Mouse (Mus musculus) MEL (cell line): ENCODE data around the gene Ccdc155.

Experiments
- CTCF ChIP-seq, 3 experiments: IDR thresholded peaks in 2 of 3; conservative IDR thresholded peaks in 1 of 3; 2 replicates each; pipeline ENCODE4 v1.5.1; 2011 to 2012; ENCODE audit warnings: low read length in 3 of 3, low read depth in 2 of 3, mild to moderate bottlenecking in 2 of 3, improper control_type of control experiment in 1 of 3, inconsistent platforms in 1 of 3, mixed read lengths in 1 of 3, moderate library complexity in 1 of 3; ENCODE audit not compliant: control insufficient read depth in 1 of 3, insufficient read depth in 1 of 3, poor library complexity in 1 of 3, severe bottlenecking in 1 of 3
- EP300 ChIP-seq, 2 experiments: IDR thresholded peaks; 2 replicates each; pipeline ENCODE4 v1.6.1; 2011; ENCODE audit warnings: improper control_type of control experiment in 2 of 2, low read length in 2 of 2, low read depth in 1 of 2, mild to moderate bottlenecking in 1 of 2
- KAT2A ChIP-seq: conservative IDR thresholded peaks from 2 replicates; pipeline ENCODE4 v1.6.1; 2012; ENCODE audit warnings: low read depth, low read length, improper control_type of control experiment, inconsistent platforms
- MAFK ChIP-seq: IDR thresholded peaks from 2 replicates; pipeline ENCODE4 v1.6.1; 2011; ENCODE audit warnings: low read depth, mild to moderate bottlenecking, low read length, improper control_type of control experiment, borderline replicate concordance
- MAX ChIP-seq: IDR thresholded peaks from 2 replicates; pipeline ENCODE4 v1.6.1; 2011; ENCODE audit warnings: low read length, improper control_type of control experiment
- MEF2A ChIP-seq: IDR thresholded peaks from 2 replicates; pipeline ENCODE4 v1.6.1; 2014; ENCODE audit warnings: low read depth, mild to moderate bottlenecking, inconsistent platforms, low read length, improper control_type of control experiment; ENCODE audit not compliant: poor library complexity, insufficient replicate concordance, severe bottlenecking; ENCODE audit errors: extremely low read depth
- MYB ChIP-seq: IDR thresholded peaks from 2 replicates; pipeline ENCODE4 v1.6.1; 2011; ENCODE audit warnings: mild to moderate bottlenecking, low read depth, low read length, improper control_type of control experiment
- POLR2A ChIP-seq, 2 experiments: IDR thresholded peaks; 2 replicates each; pipeline ENCODE4 v1.6.1; 2011 to 2012; ENCODE audit warnings: low read length in 2 of 2, mild to moderate bottlenecking in 2 of 2, control low read depth in 1 of 2, improper control_type of control experiment in 1 of 2, low read depth in 1 of 2, moderate library complexity in 1 of 2; ENCODE audit not compliant: control insufficient read depth in 1 of 2, insufficient read depth in 1 of 2, poor library complexity in 1 of 2
- POLR2AphosphoS2 ChIP-seq: IDR thresholded peaks from 2 replicates; pipeline ENCODE4 v1.6.1; 2011; ENCODE audit warnings: low read length, improper control_type of control experiment
- TAL1 ChIP-seq: IDR thresholded peaks from 2 replicates; pipeline ENCODE4 v1.6.1; 2012; ENCODE audit warnings: mild to moderate bottlenecking, inconsistent platforms, low read length, moderate library complexity, mixed read lengths
- ZKSCAN1 ChIP-seq: IDR thresholded peaks from 2 replicates; pipeline ENCODE4 v1.6.1; 2012; ENCODE audit warnings: low read depth, mild to moderate bottlenecking, inconsistent platforms, low read length, improper control_type of control experiment, moderate library complexity

- peak; percentile 72 to 94 (median 82) for TF ChIP-seq CTCF (IDR thresholded peaks at IDR 0.05 in 2 of 3, conservative IDR thresholded peaks at IDR 0.05 in 1 of 3; ENCODE audit: control insufficient read depth in 1 of 3, insufficient read depth in 1 of 3, low read depth in 2 of 3, low read length in 3 of 3, poor library complexity in 1 of 3, severe bottlenecking in 1 of 3)
- no peak; a peak in 1 of 4 replicates for TF ChIP-seq EP300 (IDR thresholded peaks at IDR 0.05; ENCODE audit: low read depth in 1 of 2, low read length in 2 of 2)
- no peak; a peak in 1 of 4 replicates for TF ChIP-seq POLR2A (IDR thresholded peaks at IDR 0.05; ENCODE audit: control insufficient read depth in 1 of 2, insufficient read depth in 1 of 2, low read depth in 1 of 2, low read length in 2 of 2, poor library complexity in 1 of 2)
- no peak for TF ChIP-seq TAL1
- TF ChIP-seq POLR2AphosphoS2, result no peak
- no peak for TF ChIP-seq MEF2A
- TF ChIP-seq MYB, result no peak
- peak; percentile 56; the same call in 1 of the 2 replicates for TF ChIP-seq KAT2A
- TF ChIP-seq MAFK, result no peak
- peak; percentile 69; the same call in 1 of the 2 replicates for TF ChIP-seq MAX
- no peak for TF ChIP-seq ZKSCAN1
Observed at GRCm38 (mm10) chr7:45161612-45162473, 42.8 kb downstream of the Ccdc155 start.
